Mouse (Mus musculus): ENCODE results near the gene Eef1akmt1.

Gene Eef1akmt1

DNA sequence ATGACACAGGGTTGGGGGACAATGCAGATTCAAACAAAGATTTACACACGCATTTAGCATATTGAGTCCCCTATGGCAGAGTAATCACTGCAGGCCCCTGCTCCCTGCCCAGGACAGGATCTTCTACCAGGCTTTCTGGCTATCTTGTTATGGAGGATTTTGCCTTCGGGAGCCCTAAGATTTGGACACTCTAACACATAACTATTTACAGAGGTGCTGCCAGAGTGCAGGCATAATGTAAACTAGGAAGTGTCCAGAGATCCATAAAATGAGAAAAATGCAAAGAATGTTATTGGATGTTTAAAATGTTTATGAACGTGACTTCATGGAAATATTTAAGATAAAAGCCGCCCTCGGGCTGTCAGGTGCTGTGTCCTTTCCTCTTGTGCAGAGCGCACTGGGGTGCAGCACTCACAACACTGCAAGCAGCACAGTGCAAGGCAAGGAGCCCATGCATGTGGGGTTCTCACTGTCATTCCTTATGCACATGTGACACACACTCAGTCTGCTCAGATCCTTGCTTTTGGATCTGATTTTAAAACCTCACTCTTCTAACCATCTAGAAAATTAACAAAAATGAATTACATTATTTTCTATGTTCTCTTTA is 56.2 kb downstream of the Eef1akmt1 start:
- DNase-seq: no peak

DNA sequence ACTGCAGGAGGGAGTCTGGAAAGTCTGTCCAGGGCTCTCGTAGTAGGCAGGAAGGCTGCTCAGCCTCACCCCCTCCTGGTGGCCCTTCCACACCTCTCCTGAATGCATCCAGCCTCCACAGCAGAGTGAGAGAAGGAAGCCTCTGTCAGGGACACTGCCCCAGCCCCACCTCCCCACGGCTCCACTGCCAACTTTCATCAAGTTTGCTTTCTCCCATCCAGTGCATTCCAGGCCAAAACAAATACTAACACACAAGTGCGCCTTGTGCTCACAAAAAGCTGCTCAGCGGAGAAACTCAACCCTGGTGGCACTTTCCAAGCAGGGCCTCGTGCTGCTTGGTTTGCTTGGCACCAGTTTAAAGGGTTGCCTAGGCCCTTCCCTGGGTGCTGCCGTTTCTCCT is 61.9 kb downstream of the Eef1akmt1 start:
- DNase-seq: no peak

DNA sequence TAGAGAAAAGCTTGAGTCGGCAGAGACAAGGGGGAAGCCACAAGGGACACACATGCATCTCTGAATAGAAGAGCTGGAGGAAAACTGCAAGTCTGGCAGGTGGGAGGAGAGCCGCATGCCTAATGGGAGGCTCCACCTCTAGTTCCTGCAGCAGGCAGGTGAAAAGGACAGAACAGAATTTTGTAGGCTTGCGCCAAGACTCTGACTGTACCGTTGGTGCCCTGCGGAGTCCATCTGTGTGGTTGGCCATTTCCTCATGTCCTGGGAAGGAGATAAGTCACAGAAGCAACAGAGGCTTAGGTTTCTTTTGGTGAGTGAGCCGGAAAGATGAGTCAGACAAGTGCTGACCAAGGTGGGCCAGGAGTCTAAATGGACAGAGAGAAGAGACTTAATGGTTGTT is 67.7 kb downstream of the Eef1akmt1 start:
- DNase-seq: no peak

All from kidney, adult 8-10 months (tissue).